Mouse (Mus musculus) bone marrow macrophage, adult 2 months (primary cell): Measurements from ENCODE around the gene Vps45.

Experiments used
- CTCF ChIP-seq: IDR thresholded peaks from 2 replicates; pipeline ENCODE4 v1.5.1; 2012; ENCODE audit warnings: low read depth, mild to moderate bottlenecking, low read length, moderate library complexity
- POLR2A ChIP-seq: IDR thresholded peaks from 2 replicates; pipeline ENCODE4 v1.6.1; 2012; ENCODE audit warnings: mild to moderate bottlenecking, low read depth, low read length, borderline replicate concordance

DNA sequence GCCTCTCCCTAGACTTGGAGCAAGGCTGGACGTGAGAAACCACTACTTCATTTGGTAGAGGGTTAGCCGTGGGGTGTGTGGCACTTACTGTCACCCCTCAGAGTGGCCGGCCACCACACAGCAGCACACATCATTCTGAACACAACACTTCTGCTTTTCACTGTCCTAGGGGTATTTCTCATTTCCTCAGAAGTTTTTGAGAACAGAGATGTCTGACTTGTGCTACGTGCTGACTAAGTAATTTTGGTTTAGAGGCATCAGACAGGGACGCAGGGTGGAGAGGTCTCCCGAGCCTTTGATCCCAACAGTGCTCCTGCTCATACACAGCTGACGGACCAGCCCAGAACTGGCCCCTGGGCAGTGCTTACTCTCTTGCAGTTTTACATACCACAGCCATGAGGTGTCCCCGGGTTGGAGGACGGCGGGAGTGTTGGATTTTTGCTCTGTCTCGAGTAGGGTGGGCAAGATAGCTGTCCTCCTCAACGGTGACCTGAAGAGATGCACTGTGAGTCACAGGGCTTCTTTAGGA lies 67.8 kb downstream of the Vps45 start:
- no peak for TF ChIP-seq POLR2A
- no peak for TF ChIP-seq CTCF
